Mouse (Mus musculus) spleen, adult 2 months (tissue): ENCODE data around the gene Parvb.

ENCODE experiments used
- CTCF ChIP-seq: fragments of 200-500 bp; IDR thresholded peaks from 2 replicates; pipeline ENCODE4 v1.5.1; 2011; ENCODE audit warnings: mild to moderate bottlenecking, inconsistent platforms; ENCODE audit not compliant: insufficient read depth, insufficient read length, insufficient replicate concordance; ENCODE audit errors: extremely low read depth
- POLR2A ChIP-seq: fragments of 200-500 bp; IDR thresholded peaks from 2 replicates; pipeline ENCODE4 v1.6.1; 2011; ENCODE audit warnings: low read depth, low read length, inconsistent platforms

GRCm38 (mm10) chr15:84223423-84223822, 8.4 kb upstream of the Parvb start:
- TF ChIP-seq POLR2A (no peak), CTCF (no peak)
